Mouse (Mus musculus): ENCODE results near the gene Abi3bp.

The Abi3bp gene

DNA sequence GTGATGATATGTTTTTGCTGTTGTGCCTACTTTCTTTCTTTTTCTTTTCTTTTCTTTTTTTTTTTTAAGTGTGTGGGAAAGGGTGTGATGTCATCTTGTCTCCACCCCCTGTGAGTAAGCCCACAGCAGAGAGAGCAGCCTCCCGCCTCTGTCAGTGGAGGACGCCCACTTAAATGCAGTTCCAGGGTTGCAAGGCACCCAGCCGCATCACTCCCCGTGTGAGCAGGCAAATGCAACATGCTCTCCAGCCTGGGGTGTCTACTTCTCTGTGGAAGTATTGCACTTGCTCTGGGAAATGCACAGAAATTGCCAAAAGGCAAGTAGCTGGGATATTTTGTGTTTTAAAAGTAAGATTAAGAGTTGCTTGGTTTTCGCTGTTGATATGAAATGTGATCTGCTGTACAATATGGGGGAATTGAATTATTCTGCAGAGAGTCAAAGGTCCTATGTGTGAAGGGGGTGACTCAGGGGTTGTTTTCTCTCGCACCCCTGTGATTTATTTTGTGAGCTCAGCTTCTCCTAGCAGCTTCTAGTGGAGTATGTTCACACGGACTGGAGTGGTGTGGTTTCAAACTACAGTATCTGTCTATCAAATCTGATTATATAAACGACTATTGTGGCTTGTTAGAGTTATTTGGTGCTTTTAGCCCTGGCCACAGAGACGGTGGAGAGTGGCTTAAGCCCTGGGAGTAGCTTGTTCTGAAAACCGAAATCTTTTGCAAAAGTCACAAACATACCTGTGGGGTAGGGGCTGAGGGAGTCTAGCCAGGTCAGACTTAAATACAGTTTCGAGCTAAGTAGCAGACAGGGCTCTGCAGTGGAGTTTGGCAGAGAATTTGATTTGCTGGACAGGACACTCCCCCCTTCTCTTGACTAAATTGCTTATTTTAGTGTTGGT, at the start of gene Abi3bp:
Gene Abi3bp (plus strand): TSS at position 202 of the 898 bp plus-strand sequence.
- DNase-seq (ENCODE audit: low read depth): peak; percentile 63

DNA sequence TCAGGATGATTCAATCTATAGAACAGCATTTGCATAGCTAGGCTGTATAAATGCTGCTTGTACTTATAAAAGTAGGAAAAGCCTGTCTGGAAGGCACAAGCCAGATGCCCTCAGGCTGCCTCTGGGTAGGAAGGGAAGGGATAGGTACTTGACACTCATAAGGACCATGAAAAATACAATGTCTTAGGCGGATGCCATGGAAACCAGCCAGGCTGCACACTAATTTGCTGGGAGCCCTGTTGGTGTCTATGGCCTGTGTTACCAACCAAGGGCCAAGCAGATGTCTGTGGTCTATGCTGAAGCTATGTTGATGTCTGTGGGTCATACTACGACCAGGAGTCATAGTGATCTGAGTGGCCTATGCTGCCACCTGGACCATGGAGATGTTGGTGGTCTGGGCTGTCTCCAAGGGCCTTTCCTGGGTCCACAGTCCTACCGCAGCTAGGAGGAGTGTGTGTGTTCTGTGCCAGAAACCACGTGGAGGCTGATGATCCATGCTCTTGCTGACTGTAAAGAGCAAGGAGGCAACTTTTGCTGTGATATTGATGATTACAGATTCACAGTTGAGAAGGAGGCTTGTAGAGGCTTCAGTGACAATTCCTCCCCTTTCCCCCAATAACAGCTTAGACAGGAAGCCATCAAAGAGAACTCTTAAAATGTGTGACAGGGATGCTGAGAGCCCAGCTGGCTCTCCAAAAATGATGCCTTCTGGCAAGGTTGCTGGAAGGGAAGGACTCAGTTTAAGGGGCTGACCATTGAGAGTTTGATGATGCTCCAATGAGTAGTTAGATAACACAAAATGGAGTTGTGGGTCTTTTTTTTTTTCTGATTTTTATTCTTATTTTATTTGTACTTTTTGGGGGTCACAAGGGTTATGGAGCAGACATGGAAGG, 42.1 kb upstream of the Abi3bp start:
- DNase-seq (ENCODE audit: low read depth): no peak

DNA sequence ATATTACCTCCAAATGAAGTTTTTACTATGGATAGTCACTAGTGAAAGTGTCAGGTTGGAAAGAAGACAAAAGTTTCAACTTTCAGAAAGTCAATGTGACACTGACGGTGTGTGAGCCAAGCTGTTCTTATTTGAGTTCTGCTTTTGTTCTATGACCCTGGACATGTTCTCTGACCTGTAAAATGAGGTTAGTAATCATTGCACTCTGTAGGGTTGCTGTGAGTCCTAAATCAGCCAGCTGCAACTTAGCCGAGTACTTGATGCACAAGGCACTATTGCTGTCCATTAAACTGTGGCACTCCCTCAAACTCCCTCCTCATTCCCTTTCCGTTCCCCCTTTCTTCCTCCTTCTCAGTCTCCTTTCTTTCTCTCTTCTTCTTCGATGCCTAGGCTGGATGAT, 37.4 kb upstream of the Abi3bp start:
- DNase-seq (ENCODE audit: low read depth): no peak

DNA sequence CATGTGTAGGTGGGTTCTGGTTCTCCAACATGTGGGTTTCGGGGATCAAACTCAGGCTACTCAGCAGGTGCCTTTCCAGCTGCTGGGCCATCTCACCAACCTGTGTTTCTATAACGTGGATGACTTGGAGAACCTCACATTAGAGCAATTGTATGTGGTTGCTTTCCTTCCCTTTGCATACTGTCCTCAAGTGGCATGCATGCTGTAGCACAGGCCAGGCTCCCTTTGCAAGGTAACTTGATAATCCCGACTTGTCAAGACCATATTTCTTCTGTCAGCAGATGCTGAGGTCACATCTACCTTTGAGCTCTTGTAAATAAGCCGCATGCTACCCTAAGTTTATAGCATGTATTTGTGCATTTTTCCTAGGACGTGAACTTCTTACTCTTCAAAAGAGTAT, 36.6 kb upstream of the Abi3bp start:
- DNase-seq (ENCODE audit: low read depth): no peak

DNA sequence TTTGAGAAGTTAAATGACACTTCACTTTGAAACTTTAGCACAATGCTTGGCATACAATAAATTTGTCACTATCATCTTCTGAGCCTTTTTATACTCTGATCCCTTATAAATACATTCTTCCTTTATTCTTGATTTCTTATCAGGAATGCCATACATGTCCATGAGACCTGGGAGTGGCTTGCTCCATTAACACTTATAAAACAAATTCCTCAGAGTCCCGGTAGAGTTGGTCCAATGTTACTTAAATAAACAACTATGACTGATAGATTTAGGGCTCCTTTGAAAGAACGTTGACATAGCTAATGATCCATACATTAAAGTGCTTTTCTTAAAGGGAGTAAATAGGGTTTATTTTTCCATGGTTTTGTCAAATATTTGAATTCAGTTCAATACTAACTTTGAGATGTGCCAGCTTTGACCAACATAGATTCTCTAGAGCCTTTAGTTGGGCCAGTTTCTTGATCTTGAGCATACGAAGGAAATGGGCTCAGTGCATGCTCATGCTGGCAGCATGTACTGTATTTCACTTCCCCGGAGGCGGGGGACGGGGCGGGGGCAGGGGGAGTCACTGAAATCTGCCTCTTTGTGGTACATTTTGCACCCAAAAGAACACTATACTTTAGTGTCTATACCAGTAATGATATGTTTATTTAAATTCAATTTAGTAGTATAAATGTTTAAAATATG, 35.9 kb upstream of the Abi3bp start:
- no peak for DNase-seq (ENCODE audit: low read depth)

DNA sequence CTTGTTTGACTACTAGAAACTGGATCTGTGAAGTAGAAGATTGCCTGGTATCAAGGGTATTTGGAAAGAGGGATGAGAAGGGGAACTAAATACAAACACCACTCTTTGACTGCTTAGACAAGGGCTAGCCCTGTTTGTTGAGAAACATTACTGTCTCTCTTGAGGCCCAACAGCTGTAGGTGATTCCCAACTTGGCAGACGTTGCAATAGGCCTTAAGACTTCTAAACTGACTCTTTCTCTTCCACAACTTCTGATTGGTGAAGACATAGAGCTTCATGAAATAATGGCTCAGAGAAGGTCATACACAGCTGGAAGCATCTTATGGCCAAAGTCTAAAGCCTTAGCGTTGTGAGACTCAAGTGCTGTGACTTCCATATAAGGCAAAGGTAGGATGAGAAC, 26.2 kb upstream of the Abi3bp start:
- DNase-seq (ENCODE audit: low read depth): no peak

DNA sequence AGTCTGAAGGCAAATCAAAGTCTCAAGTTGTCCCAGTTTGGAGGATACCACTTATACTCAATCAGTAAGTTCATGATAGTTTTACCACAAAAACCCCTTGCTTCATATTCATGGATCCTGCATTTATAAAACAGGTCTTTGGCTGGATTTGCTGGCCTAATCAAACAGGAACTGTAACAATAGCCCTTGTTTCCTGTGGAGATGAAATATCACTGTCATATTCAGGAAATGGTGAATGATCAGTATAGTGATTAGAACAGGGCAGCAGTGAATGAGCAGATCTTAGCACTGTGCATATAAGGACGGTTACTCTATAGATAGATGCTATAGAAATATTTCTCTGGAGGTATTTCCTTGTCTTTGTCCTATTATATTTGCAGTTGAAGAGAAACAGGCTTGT, 25.8 kb upstream of the Abi3bp start:
- no peak for DNase-seq (ENCODE audit: low read depth)

DNA sequence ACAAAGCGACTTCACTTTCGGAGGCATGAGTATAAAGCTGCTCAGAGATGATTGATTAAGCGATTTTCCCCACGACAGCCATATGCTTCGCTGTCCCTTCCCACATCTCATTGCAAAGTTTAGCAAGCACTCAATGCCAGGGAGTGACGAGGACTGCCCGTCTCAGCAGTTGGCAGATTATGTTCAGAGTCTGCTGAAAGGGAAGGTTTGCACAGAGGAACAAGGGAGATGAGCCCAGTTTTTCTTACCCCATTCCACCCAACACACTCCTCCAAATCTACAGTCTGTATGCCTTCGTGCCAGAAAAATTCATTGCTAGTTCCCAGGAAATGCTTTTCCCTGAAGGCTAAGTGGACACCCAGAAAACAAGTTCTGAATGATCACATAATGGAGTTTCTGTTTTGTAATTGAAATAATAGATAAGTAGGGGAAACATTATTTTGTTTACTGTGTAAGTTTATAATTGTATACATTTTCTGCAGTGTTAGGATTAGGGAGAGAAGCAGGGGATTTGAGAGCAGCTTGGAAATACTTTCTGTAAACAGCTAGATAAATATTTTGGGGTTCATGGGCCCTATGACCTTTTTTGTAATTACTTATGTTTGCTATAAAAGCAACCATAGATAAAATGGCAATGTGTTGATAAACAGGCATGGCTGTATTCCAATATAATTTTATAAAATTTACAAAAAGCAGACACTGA, 19.5 kb upstream of the Abi3bp start:
- DNase-seq (ENCODE audit: low read depth): no peak

DNA sequence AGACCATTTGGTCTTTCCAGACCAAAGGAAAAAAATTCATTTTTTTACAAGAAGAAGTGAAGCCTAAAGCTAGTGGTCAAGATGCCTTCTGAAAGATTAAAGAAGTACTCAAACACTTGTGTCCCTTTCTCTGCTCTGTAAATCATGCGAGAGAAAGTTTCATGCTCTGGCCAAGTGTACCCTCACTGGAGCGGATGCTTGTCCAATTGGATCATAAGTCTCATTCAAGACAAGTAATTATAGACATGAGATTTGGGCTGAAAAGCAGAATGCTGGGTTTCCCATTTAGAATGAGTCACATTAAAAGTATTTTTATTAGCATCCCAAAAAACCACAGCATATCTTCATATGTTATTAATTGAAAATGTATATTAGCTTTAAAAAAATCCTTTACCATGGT, 4.5 kb upstream of the Abi3bp start:
- DNase-seq (ENCODE audit: low read depth): no peak

DNA sequence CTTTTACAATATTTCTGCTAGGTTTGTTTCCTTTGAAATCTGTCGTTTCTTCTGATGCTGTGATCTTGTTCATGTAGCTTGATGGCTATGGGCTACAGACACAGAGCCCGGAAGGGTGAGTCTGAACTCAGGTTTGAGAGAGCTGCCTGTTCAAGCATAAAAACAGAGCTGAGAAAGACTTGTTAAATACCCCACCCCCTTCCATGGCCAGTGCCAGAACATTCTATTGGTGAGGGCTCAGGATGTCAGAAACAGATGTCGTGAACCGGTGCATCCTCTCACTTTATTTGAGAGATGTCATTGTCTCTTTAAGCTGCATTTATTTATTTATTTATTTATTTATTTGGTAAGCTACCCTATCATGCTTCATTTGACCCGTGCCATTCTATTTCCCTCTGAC, 2.0 kb upstream of the Abi3bp start:
- no peak for DNase-seq (ENCODE audit: low read depth)

DNA sequence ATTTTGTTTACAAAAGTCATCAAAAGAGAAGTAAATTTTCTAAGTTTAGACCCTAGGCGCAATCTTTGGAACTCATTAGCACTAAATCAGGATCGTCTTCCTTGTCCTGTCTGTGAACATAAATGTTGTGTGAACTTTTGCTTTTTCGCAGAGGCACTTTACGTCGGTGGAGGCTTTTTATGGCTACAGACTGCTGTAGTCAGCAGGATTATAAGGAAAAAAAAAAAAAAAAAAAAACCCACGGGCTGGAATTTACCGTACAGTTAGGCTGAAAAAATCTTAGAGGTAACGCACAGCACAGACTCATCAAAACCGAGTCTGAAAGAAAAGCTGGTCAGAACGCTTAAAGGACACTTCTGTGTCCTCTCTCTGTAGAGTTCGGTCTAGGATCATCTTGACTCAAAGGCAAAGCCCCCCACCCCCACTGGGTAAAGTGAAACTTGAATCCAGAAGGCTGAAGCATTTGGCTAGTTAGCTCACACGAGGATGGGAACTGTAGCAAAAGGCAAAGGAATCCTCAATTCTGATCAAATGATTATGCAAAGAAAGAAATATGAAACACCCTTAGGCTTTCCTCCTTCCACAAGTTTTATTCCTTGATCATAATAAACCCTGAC, 1.0 kb downstream of the Abi3bp start:
- peak; percentile 30 for DNase-seq (ENCODE audit: low read depth)

DNA sequence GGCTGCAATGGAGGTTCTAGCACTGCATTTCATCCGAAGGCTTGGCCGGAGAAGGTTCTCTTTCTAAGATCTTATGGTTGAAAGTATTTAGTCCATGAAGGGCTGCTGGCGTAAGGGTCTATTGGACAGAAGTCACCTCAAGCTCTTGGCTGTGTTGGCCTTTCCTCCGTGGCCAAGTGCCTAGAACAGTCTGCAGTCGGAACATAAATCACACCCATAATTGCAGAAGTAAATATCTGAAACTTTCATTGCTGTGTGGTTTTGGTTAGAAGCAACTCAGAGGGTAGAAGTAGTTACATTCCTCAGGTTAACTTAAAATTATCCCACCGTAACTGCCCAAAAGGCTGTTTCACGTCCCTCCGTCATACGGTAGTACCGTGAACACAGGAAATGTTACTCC, 5.8 kb downstream of the Abi3bp start:
- no peak for DNase-seq (ENCODE audit: low read depth)

DNA sequence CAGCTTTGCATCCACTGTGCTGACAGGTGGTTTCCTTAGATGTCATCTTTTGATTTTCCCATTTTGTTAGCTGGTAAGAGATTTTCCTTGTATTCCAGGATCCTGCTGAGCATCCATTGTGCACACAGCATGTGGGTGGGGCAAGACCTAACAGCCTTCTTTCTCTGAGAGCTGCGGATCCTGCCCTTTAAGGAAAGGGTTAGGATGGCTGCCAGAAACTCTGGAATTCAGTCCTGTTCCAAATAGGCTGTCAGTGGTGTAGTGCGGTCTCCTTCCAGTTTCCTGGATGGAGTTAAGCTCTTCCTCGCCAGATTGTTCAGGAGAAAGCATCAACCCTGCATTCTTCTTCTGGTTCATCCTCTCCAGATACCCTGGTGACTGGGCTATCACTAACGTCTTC, 8.8 kb downstream of the Abi3bp start:
- peak; percentile 31 for DNase-seq (ENCODE audit: low read depth)

DNA sequence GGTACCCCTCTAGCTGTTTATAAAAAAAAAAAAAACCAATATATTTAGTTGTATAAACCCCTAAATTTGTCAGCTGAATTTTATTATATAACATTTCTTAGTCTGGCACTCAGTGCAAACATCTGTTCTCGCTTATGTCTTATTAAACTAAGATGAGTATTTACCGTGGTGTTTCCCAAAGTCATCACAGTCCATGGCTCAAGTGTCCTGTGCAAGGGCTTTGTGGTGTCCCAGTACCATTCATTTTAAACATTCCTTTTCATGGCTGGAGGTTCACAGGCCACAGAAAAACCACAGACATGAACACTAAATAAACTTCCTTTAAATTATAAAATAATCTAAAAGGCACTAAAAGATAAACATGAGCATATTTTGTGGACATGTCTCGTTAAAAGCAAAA, 13.2 kb downstream of the Abi3bp start:
- no peak for DNase-seq (ENCODE audit: low read depth)

DNA sequence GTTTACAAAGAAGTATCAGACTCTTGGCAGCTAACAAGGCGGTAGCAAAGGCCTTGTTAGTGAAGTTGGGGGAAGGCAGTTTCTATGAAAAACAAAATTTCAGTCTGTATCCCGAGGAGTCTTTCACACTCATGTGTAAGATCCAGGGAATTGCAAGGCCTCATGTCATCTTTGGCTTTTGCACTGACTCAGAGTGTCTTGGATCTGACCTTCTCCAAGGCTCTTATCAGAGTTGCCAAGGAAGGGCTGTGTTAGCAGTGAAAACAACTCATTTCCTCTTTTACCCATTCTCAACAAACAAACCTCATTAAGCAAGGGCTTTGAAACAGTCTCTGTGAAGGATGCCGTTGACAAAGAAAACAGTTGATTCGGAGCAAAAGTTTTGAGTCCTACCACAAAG, 17.6 kb downstream of the Abi3bp start:
- DNase-seq (ENCODE audit: low read depth): no peak

DNA sequence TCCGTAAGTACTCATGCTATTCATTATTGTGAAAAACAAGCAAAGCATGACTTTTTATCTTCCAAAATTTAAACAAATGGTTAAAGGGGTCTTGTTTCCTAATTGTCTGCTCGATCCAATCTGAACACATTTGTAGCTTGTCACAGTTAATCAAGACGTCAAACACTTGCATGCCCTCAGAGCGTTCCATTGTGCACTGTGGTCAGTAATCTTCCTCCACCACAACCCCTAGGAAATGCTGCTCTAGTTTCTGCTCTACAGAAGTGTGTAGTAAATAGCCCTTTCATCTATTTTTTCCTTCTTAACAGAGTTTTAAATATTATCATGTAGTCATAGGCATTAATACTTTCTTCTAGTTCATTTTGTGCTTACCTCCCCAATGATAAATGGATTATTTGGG, 19.1 kb downstream of the Abi3bp start:
- DNase-seq (ENCODE audit: low read depth): no peak

DNA sequence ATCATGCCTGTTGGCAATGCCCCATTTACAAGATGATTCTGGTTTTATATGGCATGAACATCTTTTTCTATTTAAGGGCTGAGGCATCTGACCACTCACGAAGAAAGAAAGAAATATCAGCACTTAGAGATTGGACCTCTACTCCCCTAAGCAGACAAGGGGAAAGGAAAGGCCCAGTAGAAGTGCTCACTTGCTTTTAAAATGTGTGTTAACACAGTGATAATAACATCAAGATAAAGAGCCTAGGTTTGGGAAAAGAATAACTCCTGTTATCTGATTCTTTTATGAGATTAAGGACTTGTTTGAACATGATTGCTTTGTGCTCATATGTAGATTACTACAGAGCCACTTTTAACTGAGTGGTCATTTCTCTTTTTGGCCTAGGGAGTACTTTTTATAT, 21.0 kb downstream of the Abi3bp start:
- no peak for DNase-seq (ENCODE audit: low read depth)

DNA sequence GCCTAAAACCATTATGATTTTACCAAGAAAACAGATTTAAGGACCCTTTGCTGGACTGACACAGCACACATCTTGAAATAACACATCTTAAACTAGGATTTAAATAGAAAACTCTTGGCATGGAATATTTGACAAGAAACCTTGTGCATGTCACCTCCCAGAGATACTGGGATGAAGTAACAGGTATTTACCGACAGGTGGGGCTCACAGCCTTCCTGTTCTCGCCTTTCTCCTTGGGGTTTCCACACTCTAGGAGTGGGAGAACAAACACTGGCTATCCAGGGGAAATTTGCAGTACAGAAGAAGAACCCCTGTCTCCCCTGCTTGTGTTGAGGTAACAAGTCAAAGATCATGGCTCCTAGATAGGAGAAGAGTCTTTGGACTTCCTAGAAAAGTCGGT, 22.8 kb downstream of the Abi3bp start:
- DNase-seq (ENCODE audit: low read depth): no peak

DNA sequence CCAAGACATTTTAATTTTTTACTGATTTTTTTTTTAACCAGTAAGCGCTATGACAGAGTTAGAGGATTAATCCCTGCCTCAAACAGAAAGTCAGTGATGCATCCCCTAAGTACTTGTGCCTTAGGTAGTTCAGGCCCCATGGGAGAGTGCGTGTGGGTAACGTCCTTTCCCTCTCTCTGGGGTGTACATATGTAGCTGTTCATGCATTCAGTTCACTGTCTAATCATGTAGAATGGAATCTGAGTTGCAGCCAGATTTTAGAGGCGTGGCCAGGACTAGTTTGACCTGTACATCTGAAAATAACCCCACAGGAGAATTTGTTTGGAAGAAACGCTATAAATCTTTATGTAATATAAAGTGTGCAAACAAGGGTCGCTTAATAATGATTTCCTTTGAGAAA, 23.4 kb downstream of the Abi3bp start:
- no peak for DNase-seq (ENCODE audit: low read depth)

DNA sequence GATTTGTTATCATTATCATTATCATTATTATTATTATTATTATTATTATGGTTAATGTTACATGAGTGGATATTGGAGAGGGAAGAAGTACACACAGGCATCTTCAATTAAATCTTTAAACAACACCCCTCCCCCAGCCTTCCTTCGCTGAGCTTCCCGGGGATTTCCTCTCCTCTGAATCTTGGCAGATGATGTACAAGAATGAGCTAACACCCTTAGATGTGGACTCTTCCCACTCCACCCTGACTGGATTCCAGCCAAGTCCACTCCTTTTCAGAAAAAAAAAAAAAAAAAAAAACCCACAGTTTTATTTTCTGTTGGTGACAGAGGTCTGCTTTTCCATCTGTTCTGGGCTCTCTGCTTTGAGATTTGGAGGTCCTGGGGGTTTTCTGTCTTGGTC, 23.8 kb downstream of the Abi3bp start:
- no peak for DNase-seq (ENCODE audit: low read depth)

DNA sequence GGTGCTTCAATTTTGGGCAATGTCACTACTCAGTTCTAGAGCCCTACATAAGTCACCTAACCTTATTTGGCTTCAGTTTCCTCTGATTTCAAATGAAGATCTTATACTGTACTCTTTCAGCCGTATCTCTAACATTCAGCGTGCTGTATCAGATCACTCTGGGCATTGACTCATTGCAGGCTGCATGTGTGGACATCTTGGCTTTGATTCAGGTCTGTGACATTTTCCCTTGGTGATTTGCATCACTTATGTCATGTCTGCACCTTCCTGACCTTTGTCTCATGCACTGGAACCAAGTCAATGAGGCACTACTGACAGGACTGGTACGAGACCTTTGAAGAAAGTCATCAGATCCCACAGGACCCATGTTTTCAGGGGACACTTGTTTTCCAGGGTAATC, 24.5 kb downstream of the Abi3bp start:
- DNase-seq (ENCODE audit: low read depth): no peak

DNA sequence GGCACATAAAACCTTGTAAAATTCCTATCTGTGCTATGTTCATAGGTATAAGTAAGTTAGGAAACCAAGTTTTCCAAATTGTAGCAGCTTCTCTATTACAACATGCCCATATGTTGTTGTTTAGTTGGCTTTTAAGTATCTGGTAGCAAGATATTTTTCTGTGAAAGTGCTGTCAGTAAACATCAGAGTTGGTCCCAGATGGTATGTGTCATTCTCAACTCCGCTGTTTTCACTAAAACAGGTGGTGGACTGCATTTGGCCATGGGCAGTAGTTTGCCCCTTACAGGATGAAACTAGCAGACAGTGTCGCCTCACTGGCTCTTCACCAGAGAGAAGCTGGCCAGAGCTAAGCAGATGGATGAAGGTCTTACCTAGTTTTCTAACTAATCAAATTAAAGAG, 26.3 kb downstream of the Abi3bp start:
- DNase-seq (ENCODE audit: low read depth): no peak
